In the genomic region with DNA sequence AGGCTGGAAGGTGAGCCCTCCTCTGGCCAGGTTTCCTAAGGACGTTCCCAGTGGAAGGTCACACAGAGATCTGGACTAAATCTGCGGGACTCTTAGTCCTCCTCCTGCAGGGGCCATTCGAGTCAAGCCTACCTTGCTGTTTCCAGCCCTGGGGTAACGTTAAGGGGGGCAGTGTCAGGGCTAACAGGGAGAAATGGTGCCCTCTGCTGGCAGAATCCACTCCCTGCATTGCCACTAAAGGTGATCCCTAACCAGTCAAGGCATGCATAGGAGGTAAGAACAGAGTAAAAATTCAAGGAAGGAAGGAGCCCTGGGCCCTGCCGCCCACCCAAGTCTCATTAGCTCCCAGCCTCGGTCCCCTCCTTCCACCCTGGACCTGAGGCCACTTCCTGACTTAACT, we compare ENCODE assay signal across 8 mouse cellular contexts. TPM values are rescaled to one million over a fixed set of nuclear protein-coding genes. Genes with fewer than 3 reads are reported as not detected.
DNase-seq lines count a peak whose midpoint lies in the region; TF ChIP-seq lines count a peak whose summit lies in the region.

No protein-coding gene starts in this region.

- no peaks in the 10 kb centered on the region for H3K36me3 ChIP-seq in ES-Bruce4 (ENCODE audit: control insufficient read depth, insufficient read depth, low read length, poor library complexity, severe bottlenecking)

- no peaks in the 10 kb centered on the region for H3K4me1 ChIP-seq in ES-Bruce4 (ENCODE audit: control insufficient read depth, insufficient read depth, low read length)
- no peaks in the 10 kb centered on the region for H3K4me1 ChIP-seq in embryonic fibroblast, embryonic 13.5 days (ENCODE audit: control insufficient read depth, insufficient read depth, low read length)

- TF ChIP-seq CTCF in ES-Bruce4 (IDR thresholded peaks at IDR 0.05; ENCODE audit: low read depth, low read length), result peak; percentile 94
- peak; percentile 83; the same call in 1 of the 2 replicates for TF ChIP-seq CTCF in embryonic fibroblast, embryonic 13.5 days (IDR thresholded peaks at IDR 0.05; ENCODE audit: borderline replicate concordance, insufficient read depth, low read length)

- no peak for TF ChIP-seq POLR2A in ES-Bruce4 (IDR thresholded peaks at IDR 0.05; ENCODE audit: insufficient read depth, low read length)
- TF ChIP-seq POLR2A in embryonic fibroblast, embryonic 13.5 days (IDR thresholded peaks at IDR 0.05; ENCODE audit: low read depth, low read length), result no peak

- intact Hi-C loops in heart, postnatal 36 days (cut with DNase I), result loop anchor here (1.0 to 10.0 kb wide), 3 partner anchors 37 to 483 kb away; no protein-coding TSS in a partner anchor

- H3K27ac ChIP-seq in ES-Bruce4 (ENCODE audit: insufficient read depth, low read length), result no peak overlapping the region
- no peak overlapping the region for H3K27ac ChIP-seq in embryonic fibroblast, embryonic 13.5 days (ENCODE audit: insufficient read depth, low read length)

- H3K27me3 ChIP-seq in ES-Bruce4 (ENCODE audit: control insufficient read depth, insufficient read depth, low read length, poor library complexity, severe bottlenecking), result no peaks in the 10 kb centered on the region

- TF ChIP-seq EP300 in ES-Bruce4 (IDR thresholded peaks at IDR 0.05; ENCODE audit: insufficient read depth, low read depth, low read length), result no peak

- no peaks in the 10 kb centered on the region for H3K9me3 ChIP-seq in ES-Bruce4 (replicated peaks; ENCODE audit: control insufficient read depth, insufficient read depth, low read length, poor library complexity, severe bottlenecking)

- H3K4me3 ChIP-seq in ES-Bruce4 (ENCODE audit: low read depth, low read length), result no peak overlapping the region
- no peak overlapping the region for H3K4me3 ChIP-seq in embryonic fibroblast, embryonic 13.5 days (ENCODE audit: insufficient read depth, low read length)

- H3K9ac ChIP-seq in ES-Bruce4 (ENCODE audit: low read depth, poor library complexity, severe bottlenecking), result no peak overlapping the region

- DNase-seq in brain, adult 2 months (ENCODE audit: low read depth, low spot score), result peak; percentile 82
- peak; percentile 81 to 87 for DNase-seq in heart, postnatal 36 days
- DNase-seq in layer of hippocampus, adult 9-10 months (ENCODE audit: low spot score), result peak; percentile 80
- peak; percentile 88 for DNase-seq in lung, postnatal 14 days
- peak; percentile 80 for DNase-seq in retina, postnatal 1 day
- DNase-seq in urinary bladder, postnatal 25 days (ENCODE audit: low spot score), result peak; percentile 79

RNA-seq across cellular contexts. Expression of a gene that starts 15.0 kb away (rescaled TPM):
- polyA plus RNA-seq in ES-Bruce4 (2011; ENCODE audit: insufficient read depth, insufficient read length, low read depth, missing spikeins), result 37.0 and 40.0 TPM in 2 replicates
- 12.5 and 16.5 TPM in 2 replicates for polyA plus RNA-seq in embryonic fibroblast, embryonic 13.5 days (2011; ENCODE audit: insufficient read length, low read depth, missing spikeins)
- total RNA-seq in heart, postnatal 36 days (2021), result under 1 TPM; 0.41 to 0.69 TPM

RNA-seq across cellular contexts. Expression of a gene that starts 25.7 kb away (rescaled TPM):
- 22.0 and 23.2 TPM in 2 replicates for polyA plus RNA-seq in ES-Bruce4 (2011; ENCODE audit: insufficient read depth, insufficient read length, low read depth, missing spikeins)
- polyA plus RNA-seq in embryonic fibroblast, embryonic 13.5 days (2011; ENCODE audit: insufficient read length, low read depth, missing spikeins), result 28.3 and 38.7 TPM in 2 replicates
- total RNA-seq in heart, postnatal 36 days (2021), result 10 to 100 TPM; 18.2 to 20.3 TPM

RNA-seq across cellular contexts. Expression of a gene that starts 34.7 kb away (rescaled TPM):
- polyA plus RNA-seq in ES-Bruce4 (2011; ENCODE audit: insufficient read depth, insufficient read length, low read depth, missing spikeins), result 2.4 and 2.5 TPM in 2 replicates
- polyA plus RNA-seq in embryonic fibroblast, embryonic 13.5 days (2011; ENCODE audit: insufficient read length, low read depth, missing spikeins), result 0.57 and 1.8 TPM in 2 replicates
- under 1 TPM; 0.14 to 0.31 TPM for total RNA-seq in heart, postnatal 36 days (2021)
